Mouse (Mus musculus) 3134 (cell line): ENCODE results near the gene Unc5a.

ENCODE experiments used
- DNase-seq: peaks from one replicate; pipeline ENCODE4 v3.0.0-alpha.2; 2011; ENCODE audit warnings: low spot score; ENCODE audit not compliant: insufficient read length; ENCODE audit errors: extremely low read depth

Unc5a gene

DNA sequence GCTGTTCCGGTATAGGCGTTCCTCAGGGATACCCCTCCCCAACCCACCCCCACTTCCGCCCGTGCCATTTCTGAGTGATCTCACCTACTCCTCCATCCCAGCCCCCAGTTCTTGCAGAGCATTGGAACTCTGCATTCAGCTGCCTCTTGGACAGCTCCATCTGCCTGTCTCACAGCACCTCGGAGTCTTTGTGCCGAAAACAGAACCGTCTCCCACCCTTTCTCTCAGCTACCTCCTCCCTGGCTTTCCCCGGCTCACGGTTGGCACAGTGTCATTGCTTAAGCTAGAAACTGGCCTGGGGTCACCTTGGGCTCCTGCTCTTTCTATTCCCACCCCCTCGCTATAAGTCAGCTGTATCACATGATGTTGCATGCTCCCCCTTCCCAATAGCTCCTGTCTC, 51.2 kb downstream of the Unc5a start:
- DNase-seq: no peak

DNA sequence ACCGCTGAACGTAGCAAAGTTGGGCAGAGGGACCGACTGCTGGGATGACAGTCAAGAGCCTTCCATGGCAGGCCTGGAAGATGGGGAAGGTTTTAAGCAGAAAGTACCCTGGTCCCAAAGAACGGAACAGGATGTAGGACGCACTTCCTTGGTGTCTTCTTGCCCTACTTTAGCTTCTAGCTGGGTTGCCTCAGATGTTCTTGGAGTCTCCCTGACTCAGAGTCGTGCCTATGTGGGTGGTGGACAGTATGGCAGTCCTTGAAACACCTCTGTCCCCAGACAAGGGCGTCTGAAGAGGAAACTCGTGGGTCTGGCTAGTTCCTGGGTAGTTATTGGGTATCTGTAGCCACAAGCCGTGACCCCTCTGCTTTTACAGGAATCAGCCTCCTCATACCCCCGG, 52.9 kb downstream of the Unc5a start:
- no peak for DNase-seq

DNA sequence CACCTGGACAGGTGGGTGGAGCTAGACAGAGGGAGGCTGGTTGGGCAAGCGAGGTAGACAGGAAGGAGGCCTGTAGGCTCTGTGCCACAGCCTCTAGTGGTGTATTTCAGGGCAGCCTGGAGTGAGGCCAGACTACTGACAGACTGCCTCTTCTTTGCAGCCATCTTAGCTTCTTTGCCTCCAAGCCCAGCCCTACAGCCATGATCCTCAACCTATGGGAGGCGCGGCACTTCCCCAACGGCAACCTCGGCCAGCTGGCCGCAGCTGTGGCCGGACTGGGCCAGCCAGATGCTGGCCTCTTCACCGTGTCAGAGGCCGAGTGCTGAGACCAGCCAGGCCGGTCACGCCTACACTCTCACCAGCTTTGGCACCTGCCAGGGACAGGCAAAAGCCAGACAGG, 55.4 kb downstream of the Unc5a start:
- DNase-seq: no peak

DNA sequence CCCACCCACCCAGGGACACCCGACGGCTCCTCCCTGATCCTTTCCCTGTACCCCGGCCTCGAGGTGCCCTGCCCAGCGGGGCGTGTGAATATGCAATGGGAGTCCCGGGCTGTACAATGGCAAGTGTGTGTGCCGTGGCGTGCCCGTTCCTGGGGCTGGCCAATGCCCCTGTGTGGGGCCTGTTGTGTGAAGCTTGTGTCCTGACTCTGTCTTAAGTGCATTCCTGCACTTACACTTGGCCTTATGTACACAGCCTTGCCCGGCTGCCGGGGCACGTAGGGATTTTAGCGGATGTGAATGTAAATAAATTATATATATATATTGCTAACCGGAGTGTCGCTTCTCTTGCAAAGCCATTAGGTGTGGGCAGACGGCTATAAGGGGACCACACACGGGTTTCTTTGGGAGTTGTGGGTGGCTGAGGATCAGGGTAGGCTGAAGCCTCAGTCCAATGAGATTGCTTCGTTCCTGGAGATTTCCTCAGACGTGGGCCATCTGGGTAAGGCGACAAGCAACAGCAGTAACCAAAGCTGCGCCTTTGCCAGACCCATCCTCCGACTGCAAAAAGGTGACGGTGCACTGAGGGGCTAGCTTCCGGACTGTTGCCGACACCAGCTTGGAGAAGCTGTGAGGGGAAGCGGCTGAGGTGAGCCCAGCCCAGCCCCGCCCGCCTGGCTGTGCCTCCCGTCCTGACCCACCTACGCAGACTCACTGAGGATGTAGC, 56.6 kb downstream of the Unc5a start:
- DNase-seq: no peak

DNA sequence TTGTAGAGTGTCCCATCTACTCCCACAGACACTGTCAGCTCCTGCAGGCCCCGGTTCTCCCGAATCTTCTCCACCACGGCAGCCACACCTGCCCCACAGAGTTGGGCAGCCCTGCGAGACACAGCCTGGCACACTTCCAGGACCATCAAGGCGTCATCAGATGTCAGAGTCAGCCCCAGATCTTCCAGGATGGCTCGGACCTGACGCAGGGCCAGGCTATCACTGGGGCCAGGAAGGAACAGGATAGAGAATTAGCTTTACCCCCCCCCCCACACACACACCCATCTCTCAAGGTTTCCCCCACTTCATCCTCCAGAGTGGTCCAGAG, 57.2 kb downstream of the Unc5a start:
- no peak for DNase-seq

DNA sequence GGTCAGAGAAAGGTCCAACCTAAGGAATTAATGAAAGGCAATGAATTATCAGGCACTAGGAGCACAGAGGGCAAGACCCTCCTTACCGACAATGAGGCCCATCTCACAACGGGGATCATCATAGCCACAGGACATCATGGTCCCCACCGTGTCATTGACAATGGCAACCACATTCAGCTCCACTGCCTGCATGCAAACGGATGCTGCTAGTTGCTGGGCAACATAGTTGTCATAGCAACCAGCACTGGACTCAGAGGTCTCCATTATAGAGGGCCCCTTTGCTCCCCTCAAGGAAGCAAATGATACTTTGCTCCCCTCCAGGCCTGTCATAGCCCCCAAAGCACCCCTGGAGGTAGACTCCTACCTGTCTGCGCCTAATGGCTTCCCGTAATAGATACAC, 59.4 kb downstream of the Unc5a start:
- DNase-seq: no peak

DNA sequence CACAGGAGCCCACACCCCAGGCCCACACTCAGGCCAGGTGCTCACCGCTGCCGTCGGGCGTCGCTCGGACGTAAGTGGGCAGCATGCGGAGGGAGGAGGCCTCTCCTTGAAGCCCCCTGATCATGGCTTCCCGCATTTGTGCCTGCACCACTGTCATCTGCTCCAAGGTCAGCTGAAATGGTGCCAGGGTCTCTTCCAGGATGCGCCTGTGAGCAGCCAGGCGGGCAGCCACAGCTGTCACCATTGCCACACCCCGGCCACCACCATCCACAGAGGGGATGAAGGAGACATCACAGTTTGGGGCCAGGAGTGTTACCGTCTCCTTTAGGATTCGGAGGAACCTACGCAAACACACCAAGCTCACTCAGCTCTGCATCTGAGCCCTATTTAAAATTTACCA, 61.9 kb downstream of the Unc5a start:
- no peak for DNase-seq

GRCm38 (mm10) chr13:55011981-55012478, 62.8 kb downstream of the Unc5a start:
- no peak for DNase-seq

GRCm38 (mm10) chr13:55013702-55014344, 64.6 kb downstream of the Unc5a start:
- DNase-seq: no peak

- no peak for DNase-seq
Measured at GRCm38 (mm10) chr13:55014451-55014850, 65.2 kb downstream of the Unc5a start.

- no peak for DNase-seq
Measured at GRCm38 (mm10) chr13:55017154-55017897, 68.1 kb downstream of the Unc5a start.

DNA sequence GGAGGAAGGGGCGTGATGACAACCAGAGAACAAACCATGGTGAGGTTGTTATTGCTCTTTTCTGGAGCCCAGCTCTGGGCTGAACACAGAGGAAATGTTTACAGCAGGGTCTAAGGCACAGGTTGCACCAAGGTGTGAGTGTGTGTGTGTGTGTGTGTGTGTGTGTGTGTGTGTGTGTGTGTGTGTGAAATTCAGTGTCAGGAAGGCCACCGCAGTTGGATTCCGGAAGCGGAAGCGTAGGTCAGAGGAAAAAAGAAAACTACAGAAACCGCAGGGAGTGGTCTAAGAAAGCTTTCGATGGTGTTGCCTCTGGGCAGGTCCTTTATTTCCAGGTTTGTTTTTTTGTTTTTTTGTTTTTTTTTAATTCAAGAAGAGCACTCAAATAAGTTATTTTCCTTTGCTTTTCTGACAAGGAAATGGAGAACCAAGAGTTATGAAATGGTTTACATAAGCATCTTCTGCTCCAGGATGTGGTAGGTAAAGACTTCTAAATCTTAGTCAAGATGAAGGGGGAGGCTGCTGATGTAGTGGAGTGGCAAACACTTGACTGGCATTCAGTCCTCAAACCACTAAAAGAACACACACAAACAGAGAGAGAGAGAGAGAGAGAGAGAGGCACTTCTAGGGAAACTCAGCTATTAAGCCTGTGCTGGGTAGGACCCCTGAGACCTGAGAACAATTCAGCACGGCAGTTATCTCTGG, 68.8 kb downstream of the Unc5a start:
- DNase-seq: no peak

DNA sequence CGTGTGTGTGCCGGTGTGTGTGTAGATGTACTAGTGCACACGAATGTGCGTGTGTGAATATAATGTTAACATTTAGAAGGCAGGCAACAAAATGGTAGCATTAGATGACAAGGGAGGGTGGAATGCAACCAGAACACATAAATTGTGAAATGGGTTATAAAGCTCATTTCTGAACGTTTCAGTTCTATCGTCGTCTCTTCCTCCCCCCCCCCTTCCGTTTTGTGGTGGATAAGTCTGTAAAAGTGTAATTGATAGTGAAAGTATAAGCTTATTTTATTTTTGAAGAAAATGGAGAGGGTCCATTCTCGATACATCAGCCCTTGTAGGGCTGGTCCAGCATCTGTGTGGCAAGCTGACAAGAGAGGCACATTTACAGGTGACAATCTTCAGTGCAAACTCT, 69.5 kb downstream of the Unc5a start:
- no peak for DNase-seq

GRCm38 (mm10) chr13:55019181-55019580, 70.0 kb downstream of the Unc5a start:
- no peak for DNase-seq

GRCm38 (mm10) chr13:55020051-55020450, 70.8 kb downstream of the Unc5a start:
- DNase-seq: no peak

- no peak for DNase-seq
Measured at GRCm38 (mm10) chr13:55021194-55021779, 72.1 kb downstream of the Unc5a start, which contains the start of gene Hk3. Hk3 (minus strand) TSS chr13:55021385.

DNA sequence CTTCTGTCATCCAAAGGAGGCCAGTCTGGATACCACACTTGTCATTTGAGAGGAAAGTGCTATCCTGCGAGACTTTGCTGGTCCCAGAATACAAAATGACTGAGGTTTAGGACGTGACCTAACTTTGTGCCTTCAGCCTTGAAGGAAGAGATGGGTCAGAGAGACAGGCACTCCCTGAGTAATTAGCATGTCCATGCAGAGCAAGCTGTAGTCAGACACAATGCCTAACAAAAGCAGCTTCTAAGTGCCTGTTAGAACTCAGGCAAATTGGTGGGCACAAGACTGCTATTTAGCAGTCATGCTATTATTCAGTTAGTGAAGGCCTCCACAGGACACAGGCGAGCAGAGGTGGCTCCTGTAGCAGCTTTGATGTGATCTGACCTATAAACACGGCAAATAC, 73.0 kb downstream of the Unc5a start:
- DNase-seq: no peak

DNA sequence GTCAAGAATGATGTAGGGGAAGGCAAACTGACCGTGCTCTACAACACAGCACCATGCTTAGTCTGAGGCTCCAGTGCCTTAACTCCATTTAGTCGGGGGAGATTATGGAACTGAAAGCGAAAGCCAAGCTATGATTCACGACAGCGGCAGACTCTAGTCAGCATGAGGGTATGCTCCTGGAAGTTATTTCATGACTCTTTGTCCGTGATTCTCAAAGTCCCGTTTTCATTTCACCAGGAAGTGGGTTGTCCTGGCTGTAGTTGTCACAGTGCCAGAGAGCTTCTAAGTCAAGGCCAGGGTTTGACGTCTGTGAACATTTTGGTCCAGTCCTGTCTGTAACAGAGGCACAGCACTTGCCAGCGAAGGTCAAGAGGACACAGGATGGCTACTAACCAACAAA, 73.5 kb downstream of the Unc5a start:
- no peak for DNase-seq

- no peak for DNase-seq
Measured at GRCm38 (mm10) chr13:55024215-55024614, 75.0 kb downstream of the Unc5a start.

GRCm38 (mm10) chr13:55040016-55040415, 90.8 kb downstream of the Unc5a start:
- no peak for DNase-seq

- no peak for DNase-seq
Measured at GRCm38 (mm10) chr13:55047706-55048105, 98.5 kb downstream of the Unc5a start.
